Mouse (Mus musculus) thymus, postnatal 10 days (tissue): ENCODE measurements around the gene Rem2.

Experiments used
- DNase-seq, 2 experiments: peaks; one replicate each; pipeline ENCODE4 v3.0.0; 2021; ENCODE audit warnings: low spot score in 2 of 2

Gene Rem2

DNA sequence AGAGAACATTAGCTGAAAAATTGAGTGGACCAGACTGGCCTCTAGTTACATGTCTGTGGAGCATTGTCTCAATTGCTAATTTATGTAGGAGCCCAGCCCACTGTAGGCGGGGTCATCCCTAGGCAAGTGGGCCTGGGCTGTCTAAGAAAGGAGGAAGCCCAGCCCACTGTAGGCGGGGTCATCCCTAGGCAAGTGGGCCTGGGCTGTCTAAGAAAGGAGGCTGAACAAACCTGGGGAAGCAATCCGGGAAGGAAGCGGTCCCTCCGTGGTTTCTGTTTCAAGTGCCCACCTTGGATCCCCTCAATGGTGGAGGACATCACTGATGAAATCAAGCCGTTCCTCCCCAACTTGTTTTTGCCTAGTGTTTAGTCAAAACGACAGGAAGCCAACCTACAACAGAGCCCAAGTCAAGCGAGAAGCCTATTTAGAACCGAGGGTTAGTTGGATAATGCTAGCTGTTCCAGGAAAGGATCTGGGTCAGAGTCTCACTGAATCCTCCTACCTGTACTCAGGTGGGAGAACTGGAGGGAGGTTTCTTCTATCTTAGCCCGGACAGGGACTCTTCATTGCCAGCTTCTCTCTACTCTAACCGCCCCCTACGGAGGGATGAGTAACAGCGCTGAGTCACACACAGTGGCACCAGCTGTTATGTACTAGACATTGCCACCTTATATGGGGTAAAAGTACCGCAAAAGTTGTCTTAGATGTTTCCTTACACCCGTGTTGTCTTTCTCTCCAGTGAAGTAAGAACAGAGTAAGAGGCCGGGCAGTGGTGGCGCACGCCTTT lies 16.6 kb downstream of the Rem2 start:
- no peak for DNase-seq

- no peak for DNase-seq
Measured at GRCm38 (mm10) chr14:54493236-54493635, 17.3 kb downstream of the Rem2 start.

GRCm38 (mm10) chr14:54494234-54494633 lies 18.3 kb downstream of the Rem2 start:
- peak; percentile 47 to 79 for DNase-seq

GRCm38 (mm10) chr14:54496706-54497105 lies 20.8 kb downstream of the Rem2 start:
- DNase-seq, result no peak

GRCm38 (mm10) chr14:54499330-54499729 lies 23.4 kb downstream of the Rem2 start:
- peak; percentile 59 to 64 for DNase-seq

GRCm38 (mm10) chr14:54501365-54501764 lies 25.5 kb downstream of the Rem2 start:
- DNase-seq, result no peak

DNA sequence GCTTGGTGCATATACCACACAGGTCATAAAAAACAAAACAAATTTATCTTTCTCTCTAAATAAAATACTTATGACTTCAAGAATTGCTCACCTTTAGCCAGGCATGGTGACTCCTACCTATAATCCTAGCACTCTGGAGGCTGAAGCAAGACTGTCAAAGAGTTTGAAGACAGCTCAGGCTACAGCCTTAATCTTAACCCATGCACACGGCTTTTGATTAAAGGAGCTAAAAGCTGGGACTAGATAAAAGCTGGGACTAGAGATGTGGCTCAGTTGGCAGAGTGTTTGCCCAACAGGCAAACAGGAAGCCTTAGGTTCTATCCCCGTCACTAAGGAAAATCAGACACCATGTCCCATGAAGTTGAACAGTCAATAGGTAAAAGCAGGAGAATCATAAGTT lies 27.2 kb downstream of the Rem2 start:
- DNase-seq, result no peak

DNA sequence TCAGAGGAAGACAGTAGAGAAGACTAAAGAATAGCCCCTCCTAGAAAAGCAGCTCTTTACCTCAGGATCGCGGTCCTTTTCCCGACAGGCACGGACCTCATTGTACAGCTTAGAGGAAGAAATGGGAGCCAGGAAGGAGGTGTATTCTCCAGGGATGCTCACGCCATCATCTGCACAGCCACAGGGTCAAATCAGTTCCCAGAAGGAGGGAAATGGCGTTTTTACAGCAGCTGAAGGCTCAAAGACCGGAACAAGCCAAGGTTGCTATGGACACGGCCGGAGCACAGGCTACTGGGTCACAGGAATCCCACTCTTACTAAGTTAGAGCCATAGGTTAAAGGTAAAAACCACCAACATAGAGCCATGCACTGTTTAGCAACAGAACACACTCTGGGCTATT lies 33.9 kb downstream of the Rem2 start:
- DNase-seq, result no peak

GRCm38 (mm10) chr14:54516710-54517310 lies 40.9 kb downstream of the Rem2 start:
- no peak for DNase-seq

DNA sequence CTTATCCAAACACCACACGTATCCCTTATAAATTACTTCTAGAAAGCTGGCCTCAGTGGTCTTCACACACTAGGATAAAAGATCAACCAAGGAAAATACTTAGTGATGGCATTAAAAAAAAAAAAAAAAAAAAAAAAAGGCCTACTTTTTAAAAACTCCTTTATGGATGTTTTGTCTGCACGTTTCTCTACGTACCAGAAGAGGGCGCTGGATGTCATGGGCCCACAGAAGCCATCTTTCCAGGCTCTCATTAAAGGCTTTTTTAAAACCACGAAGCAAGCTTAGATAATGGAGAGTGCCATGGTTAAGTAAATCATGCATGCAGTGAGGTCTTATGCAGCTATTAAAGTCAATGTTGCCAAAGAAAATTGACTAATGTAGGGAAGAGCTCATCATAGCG lies 47.7 kb downstream of the Rem2 start:
- DNase-seq, result no peak

DNA sequence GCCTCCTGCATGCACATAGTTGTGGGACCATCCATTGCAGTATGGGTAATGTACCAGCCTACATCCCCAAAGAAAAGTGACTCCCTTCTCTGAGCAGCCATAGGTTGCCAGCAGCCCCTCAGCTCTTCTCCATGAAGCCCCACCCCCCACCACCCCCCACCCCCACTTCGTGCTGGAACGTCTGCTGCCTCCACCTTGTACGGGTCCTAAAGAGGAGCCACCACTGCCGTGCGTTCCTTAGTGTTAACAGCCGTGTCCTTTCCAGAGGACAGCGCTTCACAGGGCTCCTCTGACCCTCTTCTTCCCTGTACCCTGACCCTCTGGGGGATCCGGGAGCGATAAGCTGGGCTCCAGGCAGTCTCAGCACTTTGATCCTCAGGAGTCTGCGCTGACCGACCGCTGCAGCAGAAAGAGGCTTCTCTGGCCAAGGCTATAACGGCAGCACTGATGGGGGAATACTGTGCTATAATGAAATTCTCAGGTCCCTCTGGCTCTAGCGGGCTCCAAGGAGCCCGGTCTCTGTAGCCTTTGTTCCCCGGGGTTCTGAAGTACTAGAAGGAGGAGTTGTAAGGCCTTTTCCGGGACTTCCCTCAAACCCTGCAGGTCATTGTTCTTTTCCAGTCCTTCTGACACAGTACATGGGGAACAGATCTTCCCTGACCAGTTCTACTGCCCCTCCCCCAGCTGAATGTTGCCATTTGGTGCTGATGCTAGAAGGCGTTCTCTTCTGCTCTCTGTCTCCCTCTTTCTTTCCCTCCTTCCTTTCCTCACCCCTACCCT lies 51.5 kb downstream of the Rem2 start:
- DNase-seq, result no peak

- DNase-seq, result no peak
Measured at GRCm38 (mm10) chr14:54528007-54528393, 52.1 kb downstream of the Rem2 start.

- DNase-seq, result peak; percentile 74 to 93
Measured at GRCm38 (mm10) chr14:54528446-54529111, 52.7 kb downstream of the Rem2 start.
